In genomic region chr14:26316246-26316730, GRCm38 (mm10) we compare ENCODE assay signal across 29 mouse cellular contexts. TPM values are rescaled to one million over a fixed set of nuclear protein-coding genes. Genes with fewer than 3 reads are reported as not detected.
DNase-seq lines count a peak whose midpoint lies in the region; ATAC-seq and TF ChIP-seq lines count a peak whose summit lies in the region.
"Had no signal": no experiment of that assay in that cellular context is flagged by ENCODE, and none has a peak within 500 bp of the region (broad histone marks: within the 10 kb centered on the region; RNA-seq: fewer than 3 reads in every experiment).

No protein-coding gene starts in this region.

- H3K4me1 ChIP-seq in heart, embryonic 10.5 days: 0 out of 2 replicates have a peak, but pooled peaks cover 2% of the 10 kb centered on the region
- H3K4me1 ChIP-seq in lung, postnatal 0 days (ENCODE audit: insufficient read depth, low read depth, low read length): no peaks in the 10 kb centered on the region
- H3K4me1 ChIP-seq: embryonic facial prominence, embryonic 10.5 days; embryonic facial prominence, embryonic 13.5 days; forebrain, embryonic 12.5 days; forebrain, embryonic 15.5 days; heart, embryonic 13.5 days; hindbrain, embryonic 12.5 days; hindbrain, embryonic 15.5 days had no signal

- no peak overlapping the region for H3K9ac ChIP-seq in lung, postnatal 0 days (replicated peaks; ENCODE audit: low read depth)
- H3K9ac ChIP-seq: embryonic facial prominence, embryonic 13.5 days; forebrain, embryonic 12.5 days; forebrain, embryonic 15.5 days; heart, embryonic 13.5 days; hindbrain, embryonic 12.5 days; hindbrain, embryonic 15.5 days had no signal

- ATAC-seq in lung, postnatal 0 days: no peak
- ATAC-seq in CD4-positive, CD25-positive, alpha-beta regulatory T cell, adult 4 months: no peak
- ATAC-seq: forebrain, embryonic 15.5 days; intestine, postnatal 0 days had no signal

- no peaks in the 10 kb centered on the region for H3K27me3 ChIP-seq in heart, embryonic 10.5 days (ENCODE audit: insufficient read depth, poor library complexity, severe bottlenecking)
- no peaks in the 10 kb centered on the region for H3K27me3 ChIP-seq in lung, postnatal 0 days (replicated peaks; ENCODE audit: insufficient read depth, low read length)
- H3K27me3 ChIP-seq: embryonic facial prominence, embryonic 13.5 days; forebrain, embryonic 12.5 days; forebrain, embryonic 15.5 days; heart, embryonic 13.5 days; hindbrain, embryonic 12.5 days; hindbrain, embryonic 15.5 days had no signal

- TF ChIP-seq EP300 in lung, postnatal 0 days (IDR thresholded peaks at IDR 0.05): no peak

- no peak overlapping the region for H3K27ac ChIP-seq in heart, embryonic 10.5 days
- H3K27ac ChIP-seq in lung, postnatal 0 days (ENCODE audit: low read length): no peak overlapping the region
- H3K27ac ChIP-seq: embryonic facial prominence, embryonic 10.5 days; embryonic facial prominence, embryonic 13.5 days; forebrain, embryonic 12.5 days; forebrain, embryonic 15.5 days; heart, embryonic 13.5 days; hindbrain, embryonic 12.5 days; hindbrain, embryonic 15.5 days had no signal

- no peaks in the 10 kb centered on the region for H3K36me3 ChIP-seq in heart, embryonic 10.5 days
- no peaks in the 10 kb centered on the region for H3K36me3 ChIP-seq in lung, postnatal 0 days (ENCODE audit: insufficient read depth, low read length)
- H3K36me3 ChIP-seq: embryonic facial prominence, embryonic 10.5 days; embryonic facial prominence, embryonic 13.5 days; forebrain, embryonic 12.5 days; forebrain, embryonic 15.5 days; G1E; heart, embryonic 13.5 days; hindbrain, embryonic 12.5 days; hindbrain, embryonic 15.5 days had no signal

- intact Hi-C loops in heart, postnatal 10 days (cut with DNase I): no loop called here

- H3K4me3 ChIP-seq in heart, embryonic 10.5 days: no peak overlapping the region
- no peak overlapping the region for H3K4me3 ChIP-seq in lung, postnatal 0 days (ENCODE audit: low read depth, low read length)
- H3K4me3 ChIP-seq: embryonic facial prominence, embryonic 10.5 days; embryonic facial prominence, embryonic 13.5 days; erythroblast, embryonic 14.5 days; forebrain, embryonic 12.5 days; forebrain, embryonic 15.5 days; heart, embryonic 13.5 days; hindbrain, embryonic 12.5 days; hindbrain, embryonic 15.5 days had no signal

- 43% methylated on average over 3 of the region's 3 CpGs for WGBS in heart, embryonic 10.5 days
- WGBS in lung, postnatal 0 days: 42% methylated on average over 3 of the region's 3 CpGs

- peak; percentile 93 for DNase-seq in heart, adult 11 months
- DNase-seq in heart, embryonic 10.5 days (ENCODE audit: low spot score): no peak
- DNase-seq in heart, postnatal 10 days: peak; percentile 43 to 64
- DNase-seq in heart, adult 8-10 months (ENCODE audit: low spot score): no peak
- DNase-seq in lung, postnatal 36 days: peak; percentile 1
- no peak for DNase-seq in lung, postnatal 0 days (ENCODE audit: low spot score)
- no peak for DNase-seq in right cerebral cortex, postnatal 25 days
- DNase-seq: adrenal gland, adult 2 months; adrenal gland, postnatal 14 days; cerebellum, adult 11 months; cerebellum, adult 2 months; cerebellum, adult 9-11 months; cerebellum, postnatal 25 days; gastrocnemius, postnatal 25 days had no signal

- no peak for TF ChIP-seq CTCF in lung, postnatal 0 days (IDR thresholded peaks at IDR 0.05)

- no peaks in the 10 kb centered on the region for H3K9me3 ChIP-seq in heart, embryonic 10.5 days
- H3K9me3 ChIP-seq in lung, postnatal 0 days (ENCODE audit: low read length): no peaks in the 10 kb centered on the region
- H3K9me3 ChIP-seq: embryonic facial prominence, embryonic 10.5 days; embryonic facial prominence, embryonic 13.5 days; forebrain, embryonic 12.5 days; forebrain, embryonic 15.5 days; G1E; heart, embryonic 13.5 days; hindbrain, embryonic 12.5 days; hindbrain, embryonic 15.5 days had no signal

- H3K4me2 ChIP-seq in lung, postnatal 0 days (replicated peaks; ENCODE audit: low read depth, low read length): no peak overlapping the region
- H3K4me2 ChIP-seq: embryonic facial prominence, embryonic 13.5 days; forebrain, embryonic 12.5 days; forebrain, embryonic 15.5 days; heart, embryonic 13.5 days; hindbrain, embryonic 12.5 days; hindbrain, embryonic 15.5 days had no signal

RNA-seq across cellular contexts. Expression of gene Duxbl3, which starts 58.5 kb away (rescaled TPM):
- polyA plus RNA-seq in heart, embryonic 10.5 days (2016; fragmentation: Nextera tagmentation; extraction: Ambion mirVana): 1.1 TPM in 1 of 2 replicates, not detected in the other
- 1 to 10 TPM; 1.4 to 1.5 TPM for total RNA-seq in heart, postnatal 10 days (2021)
- total RNA-seq in heart, adult 8-10 months (2022): not detected
- 0.21 TPM in 1 of 2 replicates, not detected in the other for polyA plus RNA-seq in lung, postnatal 0 days (2015; fragmentation: Nextera tagmentation; extraction: Ambion mirVana)
- polyA plus RNA-seq in CD4-positive, CD25-positive, alpha-beta regulatory T cell, adult 4 months (2017; shearing (Covaris generic)): not detected
- total RNA-seq: CH12.LX; common myeloid progenitor, adult 5-6 weeks; G1E; gastrocnemius, adult 8-10 months; gastrocnemius, postnatal 25 days; hematopoietic stem cell, adult 5-6 weeks had no signal
- polyA plus RNA-seq: adrenal gland, adult 2 months; erythroblast, embryonic 14.5 days; G1E had no signal

Comparison
In these comparisons a context has a peak if more than half of its experiments do, and no peak if none do; other contexts are left out.
1. DNase-seq: peak in heart, adult 11 months (single experiment), heart, postnatal 10 days (2 of 2) and lung, postnatal 36 days (single experiment); none in heart, embryonic 10.5 days (single experiment), heart, adult 8-10 months (single experiment), lung, postnatal 0 days (single experiment) and right cerebral cortex, postnatal 25 days (single experiment).